Mouse (Mus musculus): ENCODE results near the gene Pip5k1c. TPM values are rescaled to one million over a fixed set of nuclear protein-coding genes. Genes with fewer than 3 reads are reported as not detected.
A peak's percentile ranks its signal among the peaks of the same experiment; 100 is the strongest.

Pip5k1c gene
- polyA plus RNA-seq, 1 experiment from 2014 or later: 19.1 TPM

- Histone ChIP-seq H3K27me3 (ENCODE audit: control insufficient read depth, insufficient read depth, low read length) (no peaks in the 10 kb centered on the region), H3K9me3 (ENCODE audit: control insufficient read depth, low read length) (no peaks in the 10 kb centered on the region), H3K27ac (replicated peaks) (peak overlapping the region; percentile 84), H3K4me2 (replicated peaks; ENCODE audit: low read depth) (peak overlapping the region; percentile 51), H3K4me3 (ENCODE audit: low read depth, low read length) (peak overlapping the region; percentile 27), H3K4me1 (replicated peaks; ENCODE audit: control insufficient read depth, insufficient read depth) (peaks cover 13% of the 10 kb centered on the region; the same call in 1 of the 2 replicates), H3K9ac (ENCODE audit: low read length) (peak overlapping the region; percentile 24; the same call in 1 of the 2 replicates), H3K36me3 (ENCODE audit: control insufficient read depth, insufficient read depth, low read length) (peaks cover 24% of the 10 kb centered on the region)
- no peak for ATAC-seq (ENCODE audit: low FRiP score, low TSS enrichment)
- no peak for TF ChIP-seq EP300 (optimal IDR thresholded peaks at IDR 0.05)
- TF ChIP-seq CTCF (IDR thresholded peaks at IDR 0.05; ENCODE audit: low read depth): no peak
- WGBS: under 1% methylated on average over 38 of the region's 38 CpGs
- peak; percentile 98 for DNase-seq (ENCODE audit: low spot score)
Measured at GRCm38 (mm10) chr10:81319741-81320549, 27.2 kb downstream of the Pip5k1c start.

- TF ChIP-seq EP300 (optimal IDR thresholded peaks at IDR 0.05) (peak; percentile 97), CTCF (IDR thresholded peaks at IDR 0.05; ENCODE audit: low read depth) (peak; percentile 54)
- peak within 1 kb of the TSS; percentile 92 for H3K9ac ChIP-seq (ENCODE audit: low read length)
- H3K4me3 ChIP-seq (ENCODE audit: low read depth, low read length): peak within 1 kb of the TSS; percentile 90
- peak within 1 kb of the TSS; percentile 80 for H3K4me2 ChIP-seq (replicated peaks; ENCODE audit: low read depth)
- DNase-seq (ENCODE audit: low spot score) (peak; percentile 100), ATAC-seq (ENCODE audit: low FRiP score, low TSS enrichment) (peak; percentile 91)
- H3K9me3 ChIP-seq (ENCODE audit: control insufficient read depth, low read length): no peaks in the 10 kb centered on the region
- peak within 1 kb of the TSS; percentile 87 for H3K27ac ChIP-seq (replicated peaks)
- H3K36me3 ChIP-seq (ENCODE audit: control insufficient read depth, insufficient read depth, low read length): peaks cover 31% of the 10 kb centered on the region
- 1% methylated on average over 68 of the region's 68 CpGs for WGBS
- no peaks in the 10 kb centered on the region for H3K27me3 ChIP-seq (ENCODE audit: control insufficient read depth, insufficient read depth, low read length)
- H3K4me1 ChIP-seq (replicated peaks; ENCODE audit: control insufficient read depth, insufficient read depth): peaks cover 13% of the 10 kb centered on the region; the same call in 1 of the 2 replicates
Measured at GRCm38 (mm10) chr10:81320550-81321347, 28.0 kb downstream of the Pip5k1c start, which contains the start of gene Cactin. TSS of gene Cactin (plus strand) at chr10:81321103.

GRCm38 (mm10) chr10:81321436-81321835 is 28.7 kb downstream of the Pip5k1c start:
- Histone ChIP-seq H3K27ac (replicated peaks) (peak overlapping the region; percentile 87), H3K4me2 (replicated peaks; ENCODE audit: low read depth) (peak overlapping the region; percentile 80), H3K9me3 (ENCODE audit: control insufficient read depth, low read length) (no peaks in the 10 kb centered on the region), H3K4me1 (replicated peaks; ENCODE audit: control insufficient read depth, insufficient read depth) (peaks cover 13% of the 10 kb centered on the region; the same call in 1 of the 2 replicates), H3K27me3 (ENCODE audit: control insufficient read depth, insufficient read depth, low read length) (no peaks in the 10 kb centered on the region), H3K36me3 (ENCODE audit: control insufficient read depth, insufficient read depth, low read length) (peaks cover 38% of the 10 kb centered on the region), H3K4me3 (ENCODE audit: low read depth, low read length) (peak overlapping the region; percentile 90), H3K9ac (ENCODE audit: low read length) (peak overlapping the region; percentile 92)
- 3% methylated on average over 14 of the region's 20 CpGs for WGBS
- ATAC-seq (ENCODE audit: low FRiP score, low TSS enrichment): no peak
- no peak for DNase-seq (ENCODE audit: low spot score)
- TF ChIP-seq EP300 (optimal IDR thresholded peaks at IDR 0.05) (no peak), CTCF (IDR thresholded peaks at IDR 0.05; ENCODE audit: low read depth) (no peak)

- no peak overlapping the region; the same call in 1 of the 2 replicates for H3K9ac ChIP-seq (ENCODE audit: low read length)
- peaks cover 44% of the 10 kb centered on the region for H3K36me3 ChIP-seq (ENCODE audit: control insufficient read depth, insufficient read depth, low read length)
Measured at GRCm38 (mm10) chr10:81322444-81322843, 29.7 kb downstream of the Pip5k1c start.

GRCm38 (mm10) chr10:81323141-81323775 is 30.5 kb downstream of the Pip5k1c start:
- WGBS: 89% methylated on average over 23 of the region's 23 CpGs
- Histone ChIP-seq H3K27ac (replicated peaks) (no peak overlapping the region), H3K36me3 (ENCODE audit: control insufficient read depth, insufficient read depth, low read length) (peaks cover 44% of the 10 kb centered on the region), H3K27me3 (ENCODE audit: control insufficient read depth, insufficient read depth, low read length) (no peaks in the 10 kb centered on the region), H3K4me2 (replicated peaks; ENCODE audit: low read depth) (no peak overlapping the region), H3K4me3 (ENCODE audit: low read depth, low read length) (no peak overlapping the region), H3K9me3 (ENCODE audit: control insufficient read depth, low read length) (no peaks in the 10 kb centered on the region), H3K4me1 (replicated peaks; ENCODE audit: control insufficient read depth, insufficient read depth) (peaks cover 10% of the 10 kb centered on the region; the same call in 1 of the 2 replicates), H3K9ac (ENCODE audit: low read length) (no peak overlapping the region)
- TF ChIP-seq CTCF (IDR thresholded peaks at IDR 0.05; ENCODE audit: low read depth) (no peak), EP300 (optimal IDR thresholded peaks at IDR 0.05) (no peak)
- no peak for ATAC-seq (ENCODE audit: low FRiP score, low TSS enrichment)
- DNase-seq (ENCODE audit: low spot score): no peak

More at GRCm38 (mm10) chr10:81322444-81322843, 29.7 kb downstream of the Pip5k1c start:
- DNase-seq (ENCODE audit: low spot score) (no peak), ATAC-seq (ENCODE audit: low FRiP score, low TSS enrichment) (no peak)
- Histone ChIP-seq H3K9me3 (ENCODE audit: control insufficient read depth, low read length) (no peaks in the 10 kb centered on the region), H3K27me3 (ENCODE audit: control insufficient read depth, insufficient read depth, low read length) (no peaks in the 10 kb centered on the region), H3K4me1 (replicated peaks; ENCODE audit: control insufficient read depth, insufficient read depth) (peaks cover 10% of the 10 kb centered on the region; the same call in 1 of the 2 replicates), H3K27ac (replicated peaks) (no peak overlapping the region), H3K4me2 (replicated peaks; ENCODE audit: low read depth) (no peak overlapping the region), H3K4me3 (ENCODE audit: low read depth, low read length) (no peak overlapping the region)
- WGBS: 89% methylated on average over 27 of the region's 27 CpGs
- TF ChIP-seq CTCF (IDR thresholded peaks at IDR 0.05; ENCODE audit: low read depth) (no peak), EP300 (optimal IDR thresholded peaks at IDR 0.05) (no peak)

All from stomach, postnatal 0 days (tissue).